Mouse (Mus musculus): ENCODE results near the gene Olfr175-ps1. TPM values are rescaled to one million over a fixed set of nuclear protein-coding genes. Genes with fewer than 3 reads are reported as not detected.

The Olfr175-ps1 gene
- polyA plus RNA-seq (2015; fragmentation: Nextera tagmentation; extraction: Ambion mirVana), result not detected in 2 replicates

- Histone ChIP-seq H3K4me3 (replicated peaks; ENCODE audit: low read depth, low read length) (no peak within 1 kb of the TSS), H3K27ac (no peak within 1 kb of the TSS), H3K36me3 (ENCODE audit: insufficient read depth, low read length) (no peaks in the 10 kb centered on the region), H3K9ac (ENCODE audit: low read depth, low read length) (no peak within 1 kb of the TSS), H3K4me2 (ENCODE audit: low read length) (no peak within 1 kb of the TSS), H3K4me1 (replicated peaks; ENCODE audit: insufficient read depth, low read length) (no peaks in the 10 kb centered on the region), H3K27me3 (ENCODE audit: insufficient read depth, low read length) (no peaks in the 10 kb centered on the region), H3K9me3 (replicated peaks; ENCODE audit: low read length) (no peaks in the 10 kb centered on the region)
- WGBS, result 74% methylated on average over 1 of the region's 1 CpGs
- no peak for ATAC-seq (replicated peaks; ENCODE audit: low FRiP score, low read depth)
- no peak for DNase-seq (ENCODE audit: low spot score)
- no peak for TF ChIP-seq CTCF (IDR thresholded peaks at IDR 0.05; ENCODE audit: low read depth)
These were observed at the start of gene Olfr175-ps1 for GRCm38 (mm10) chr16:58826732-58827319. Gene Olfr175-ps1, minus strand, starts transcription at chr16:58826782.

GRCm38 (mm10) chr16:58874668-58875067, 48.1 kb upstream of the Olfr175-ps1 start, which contains the start of gene Olfr177:
Gene Olfr177, minus strand, starts transcription at chr16:58874768.
- no peak within 1 kb of the TSS for H3K9ac ChIP-seq (ENCODE audit: low read depth, low read length)
- H3K4me3 ChIP-seq (replicated peaks; ENCODE audit: low read depth, low read length), result no peak within 1 kb of the TSS
- no peaks in the 10 kb centered on the region for H3K27me3 ChIP-seq (ENCODE audit: insufficient read depth, low read length)
- 70% methylated on average over 1 of the region's 1 CpGs for WGBS
- no peaks in the 10 kb centered on the region for H3K9me3 ChIP-seq (replicated peaks; ENCODE audit: low read length)
- no peak for ATAC-seq (replicated peaks; ENCODE audit: low FRiP score, low read depth)
- H3K36me3 ChIP-seq (ENCODE audit: insufficient read depth, low read length), result no peaks in the 10 kb centered on the region
- DNase-seq (ENCODE audit: low spot score), result no peak
- no peak for TF ChIP-seq CTCF (IDR thresholded peaks at IDR 0.05; ENCODE audit: low read depth)
- no peak within 1 kb of the TSS for H3K27ac ChIP-seq
- H3K4me2 ChIP-seq (ENCODE audit: low read length), result no peak within 1 kb of the TSS
- H3K4me1 ChIP-seq (replicated peaks; ENCODE audit: insufficient read depth, low read length), result no peaks in the 10 kb centered on the region

GRCm38 (mm10) chr16:58861479-58861878, 34.9 kb upstream of the Olfr175-ps1 start:
- no peak overlapping the region for H3K4me2 ChIP-seq (ENCODE audit: low read length)
- DNase-seq (ENCODE audit: low spot score) (no peak), ATAC-seq (replicated peaks; ENCODE audit: low FRiP score, low read depth) (no peak)
- no peaks in the 10 kb centered on the region for H3K36me3 ChIP-seq (ENCODE audit: insufficient read depth, low read length)
- TF ChIP-seq CTCF (IDR thresholded peaks at IDR 0.05; ENCODE audit: low read depth), result no peak
- no peak overlapping the region for H3K4me3 ChIP-seq (replicated peaks; ENCODE audit: low read depth, low read length)
- H3K9me3 ChIP-seq (replicated peaks; ENCODE audit: low read length), result no peaks in the 10 kb centered on the region
- no peaks in the 10 kb centered on the region for H3K4me1 ChIP-seq (replicated peaks; ENCODE audit: insufficient read depth, low read length)
- no peaks in the 10 kb centered on the region for H3K27me3 ChIP-seq (ENCODE audit: insufficient read depth, low read length)
- 84% methylated on average over 1 of the region's 1 CpGs for WGBS
- no peak overlapping the region for H3K9ac ChIP-seq (ENCODE audit: low read depth, low read length)
- no peak overlapping the region for H3K27ac ChIP-seq

- Histone ChIP-seq H3K36me3 (ENCODE audit: insufficient read depth, low read length) (no peaks in the 10 kb centered on the region), H3K4me1 (replicated peaks; ENCODE audit: insufficient read depth, low read length) (no peaks in the 10 kb centered on the region), H3K4me2 (ENCODE audit: low read length) (no peak overlapping the region), H3K27ac (no peak overlapping the region), H3K9ac (ENCODE audit: low read depth, low read length) (no peak overlapping the region), H3K27me3 (ENCODE audit: insufficient read depth, low read length) (no peaks in the 10 kb centered on the region), H3K4me3 (replicated peaks; ENCODE audit: low read depth, low read length) (no peak overlapping the region), H3K9me3 (replicated peaks; ENCODE audit: low read length) (no peaks in the 10 kb centered on the region)
- DNase-seq (ENCODE audit: low spot score) (no peak), ATAC-seq (replicated peaks; ENCODE audit: low FRiP score, low read depth) (no peak)
- no peak for TF ChIP-seq CTCF (IDR thresholded peaks at IDR 0.05; ENCODE audit: low read depth)
- 94% methylated on average over 2 of the region's 2 CpGs for WGBS
These were observed 33.6 kb upstream of the Olfr175-ps1 start for GRCm38 (mm10) chr16:58860032-58860737.

- Histone ChIP-seq H3K9me3 (replicated peaks; ENCODE audit: low read length) (no peaks in the 10 kb centered on the region), H3K4me1 (replicated peaks; ENCODE audit: insufficient read depth, low read length) (no peaks in the 10 kb centered on the region), H3K4me2 (ENCODE audit: low read length) (no peak within 1 kb of the TSS), H3K36me3 (ENCODE audit: insufficient read depth, low read length) (no peaks in the 10 kb centered on the region), H3K27ac (no peak within 1 kb of the TSS), H3K9ac (ENCODE audit: low read depth, low read length) (no peak within 1 kb of the TSS), H3K27me3 (ENCODE audit: insufficient read depth, low read length) (no peaks in the 10 kb centered on the region), H3K4me3 (replicated peaks; ENCODE audit: low read depth, low read length) (no peak within 1 kb of the TSS)
- no peak for TF ChIP-seq CTCF (IDR thresholded peaks at IDR 0.05; ENCODE audit: low read depth)
- DNase-seq (ENCODE audit: low spot score) (no peak), ATAC-seq (replicated peaks; ENCODE audit: low FRiP score, low read depth) (no peak)
- 73% methylated on average over 2 of the region's 2 CpGs for WGBS
These were observed 26.4 kb downstream of the Olfr175-ps1 start, which contains the start of gene Olfr173 for GRCm38 (mm10) chr16:58800168-58800567. Gene Olfr173, minus strand, starts transcription at chr16:58800268.

Other genes starting within 250 kb of the Olfr175-ps1 start
- not detected in 2 replicates for gene Gm813, start 209.8 kb downstream of the Olfr175-ps1 start, polyA plus RNA-seq (2015; fragmentation: Nextera tagmentation; extraction: Ambion mirVana)
- not detected in 2 replicates for gene E330017A01Rik, start 188.0 kb downstream of the Olfr175-ps1 start, polyA plus RNA-seq (2015; fragmentation: Nextera tagmentation; extraction: Ambion mirVana)
- gene Cpox, start 156.5 kb downstream of the Olfr175-ps1 start, polyA plus RNA-seq (2015; fragmentation: Nextera tagmentation; extraction: Ambion mirVana), result 40.9 and 46.7 TPM in 2 replicates
- not detected in 2 replicates for gene Gpr15, start 107.7 kb downstream of the Olfr175-ps1 start, polyA plus RNA-seq (2015; fragmentation: Nextera tagmentation; extraction: Ambion mirVana)
- gene Cldnd1, start 98.9 kb downstream of the Olfr175-ps1 start, polyA plus RNA-seq (2015; fragmentation: Nextera tagmentation; extraction: Ambion mirVana), result 101 and 106 TPM in 2 replicates
- not detected in 2 replicates for gene Olfr172, start 63.6 kb downstream of the Olfr175-ps1 start, polyA plus RNA-seq (2015; fragmentation: Nextera tagmentation; extraction: Ambion mirVana)
- not detected in 2 replicates for gene Olfr173, start 26.5 kb downstream of the Olfr175-ps1 start, polyA plus RNA-seq (2015; fragmentation: Nextera tagmentation; extraction: Ambion mirVana)
- gene Olfr177, start 48.0 kb upstream of the Olfr175-ps1 start, polyA plus RNA-seq (2015; fragmentation: Nextera tagmentation; extraction: Ambion mirVana), result not detected in 2 replicates
- not detected in 2 replicates for gene Olfr178, start 65.3 kb upstream of the Olfr175-ps1 start, polyA plus RNA-seq (2015; fragmentation: Nextera tagmentation; extraction: Ambion mirVana)
- not detected in 2 replicates for gene Olfr181, start 102.0 kb upstream of the Olfr175-ps1 start, polyA plus RNA-seq (2015; fragmentation: Nextera tagmentation; extraction: Ambion mirVana)
- gene Olfr180, start 102.6 kb upstream of the Olfr175-ps1 start, polyA plus RNA-seq (2015; fragmentation: Nextera tagmentation; extraction: Ambion mirVana), result not detected in 2 replicates
- gene Olfr183, start 168.6 kb upstream of the Olfr175-ps1 start, polyA plus RNA-seq (2015; fragmentation: Nextera tagmentation; extraction: Ambion mirVana), result not detected in 2 replicates
- gene Olfr186, start 203.5 kb upstream of the Olfr175-ps1 start, polyA plus RNA-seq (2015; fragmentation: Nextera tagmentation; extraction: Ambion mirVana), result not detected in 2 replicates
- not detected in 2 replicates for gene Olfr187, start 213.0 kb upstream of the Olfr175-ps1 start, polyA plus RNA-seq (2015; fragmentation: Nextera tagmentation; extraction: Ambion mirVana)